Mouse (Mus musculus) olfactory bulb, adult 2 months (tissue): ENCODE measurements around the gene Gm45713. TPM values are rescaled to one million over a fixed set of nuclear protein-coding genes. Genes with fewer than 3 reads are reported as not detected.
"Not testable (repeated sequence)": the region's sequence is repeated elsewhere in the genome, so short reads cannot be mapped to it uniquely, and the experiment has no call there.

ENCODE experiments used
- H3K27ac ChIP-seq: fragments of 200-500 bp; 2 replicates; pipeline ENCODE4 v1.5.1; 2012; ENCODE audit warnings: low read depth, low read length; ENCODE audit not compliant: insufficient read depth
- H3K4me1 ChIP-seq: fragments of 200-500 bp; 2 replicates; pipeline ENCODE4 v1.6.1; 2012; ENCODE audit warnings: low read length; ENCODE audit not compliant: control insufficient read depth, insufficient read depth
- H3K4me3 ChIP-seq: fragments of 200-500 bp; 2 replicates; pipeline ENCODE4 v1.5.1; 2012; ENCODE audit warnings: mild to moderate bottlenecking, low read depth, low read length, moderate library complexity; ENCODE audit not compliant: insufficient read depth
- CTCF ChIP-seq: fragments of 200-500 bp; IDR thresholded peaks from 2 replicates; pipeline ENCODE4 v1.5.1; 2012; ENCODE audit warnings: low read depth, mild to moderate bottlenecking, low read length, moderate library complexity; ENCODE audit not compliant: insufficient read depth
- POLR2A ChIP-seq: fragments of 200-500 bp; IDR thresholded peaks from 2 replicates; pipeline ENCODE4 v1.6.1; 2012; ENCODE audit warnings: mild to moderate bottlenecking, low read depth, low read length, moderate library complexity; ENCODE audit not compliant: insufficient read depth
- WGBS: fragments of 180-500 bp; shearing (Covaris S2); methylation state at CpG from one replicate; pipeline ENCODE4 v1.1.7; 2018; 5-methylcytosine and 5-hydroxymethylcytosine counted together
- polyA plus RNA-seq: library from polyadenylated mRNA; stranded (reverse); fragments of >200 nt; gene quantifications from 2 replicates; pipeline ENCODE4 v1.2.4, GENCODE M21; 2012; ENCODE audit warnings: low replicate concordance; ENCODE audit not compliant: missing spikeins, insufficient read depth, insufficient read length

Gene Gm45713
- polyA plus RNA-seq, 1 experiment, result not detected

GRCm38 (mm10) chr7:45097479-45097878 is 38.6 kb downstream of the Gm45713 start:
- H3K4me3 ChIP-seq, result no peak overlapping the region
- no peak overlapping the region for H3K27ac ChIP-seq
- 54% methylated on average over 6 of the region's 6 CpGs for WGBS
- TF ChIP-seq CTCF (no peak), POLR2A (no peak)
- H3K4me1 ChIP-seq, result no peaks in the 10 kb centered on the region

- WGBS, result 93% methylated on average over 14 of the region's 14 CpGs
- not testable (repeated sequence) for H3K4me3 ChIP-seq, H3K27ac ChIP-seq
- H3K4me1 ChIP-seq, result peaks cover 13% of the 10 kb centered on the region
Observed at GRCm38 (mm10) chr7:45095965-45096364, 40.1 kb downstream of the Gm45713 start.

- TF ChIP-seq POLR2A (no peak), CTCF (no peak)
- Histone ChIP-seq H3K4me1 (peaks cover 14% of the 10 kb centered on the region), H3K27ac (no peak overlapping the region), H3K4me3 (no peak overlapping the region)
- 76% methylated on average over 6 of the region's 6 CpGs for WGBS
Observed at GRCm38 (mm10) chr7:45095367-45095766, 40.7 kb downstream of the Gm45713 start.

GRCm38 (mm10) chr7:45094121-45094520 is 41.9 kb downstream of the Gm45713 start:
- Histone ChIP-seq H3K4me1 (peaks cover 14% of the 10 kb centered on the region), H3K27ac (no peak overlapping the region), H3K4me3 (no peak overlapping the region)
- TF ChIP-seq CTCF, result no peak
- TF ChIP-seq POLR2A, result no peak
- WGBS, result 90% methylated on average over 7 of the region's 7 CpGs

GRCm38 (mm10) chr7:45093516-45093905 is 42.5 kb downstream of the Gm45713 start:
- Histone ChIP-seq H3K4me1 (peaks cover 14% of the 10 kb centered on the region), H3K27ac (no peak overlapping the region), H3K4me3 (no peak overlapping the region)
- no peak for TF ChIP-seq CTCF
- TF ChIP-seq POLR2A, result no peak
- whole genome bisulfite sequencing, result 38% methylated on average over 17 of the region's 18 CpGs

GRCm38 (mm10) chr7:45092828-45093515 is 43.1 kb downstream of the Gm45713 start:
- WGBS, result 71% methylated on average over 12 of the region's 12 CpGs
- peaks cover 14% of the 10 kb centered on the region for H3K4me1 ChIP-seq
- H3K27ac ChIP-seq, result no peak overlapping the region
- H3K4me3 ChIP-seq, result no peak overlapping the region
- TF ChIP-seq CTCF (no peak), POLR2A (no peak)

- TF ChIP-seq CTCF, result no peak
- no peak for TF ChIP-seq POLR2A
- H3K4me3 ChIP-seq, result peak within 1 kb of the TSS; percentile 37
- H3K27ac ChIP-seq, result no peak within 1 kb of the TSS
- 3% methylated on average over 16 of the region's 16 CpGs for WGBS
- H3K4me1 ChIP-seq, result peaks cover 14% of the 10 kb centered on the region
Observed at GRCm38 (mm10) chr7:45092048-45092447, 44.0 kb downstream of the Gm45713 start, which contains the start of gene Rcn3. Gene Rcn3, minus strand, starts transcription at chr7:45092221.

GRCm38 (mm10) chr7:45091001-45091990 is 44.7 kb downstream of the Gm45713 start:
- no peak for TF ChIP-seq POLR2A
- TF ChIP-seq CTCF, result no peak
- H3K27ac ChIP-seq, result no peak overlapping the region
- H3K4me1 ChIP-seq, result peaks cover 14% of the 10 kb centered on the region
- H3K4me3 ChIP-seq, result peak overlapping the region; percentile 37; the same call in 1 of the 2 replicates
- WGBS, result 27% methylated on average over 35 of the region's 35 CpGs

GRCm38 (mm10) chr7:45090251-45090977 is 45.6 kb downstream of the Gm45713 start:
- no peak overlapping the region for H3K4me3 ChIP-seq
- H3K27ac ChIP-seq, result no peak overlapping the region
- 87% methylated on average over 13 of the region's 13 CpGs for WGBS
- TF ChIP-seq CTCF, result no peak
- no peak for TF ChIP-seq POLR2A
- H3K4me1 ChIP-seq, result peaks cover 14% of the 10 kb centered on the region
